Mouse (Mus musculus): ENCODE data around the gene Lrrc28.

GRCm38 (mm10) chr7:67614464-67614861 lies 30.6 kb downstream of the Lrrc28 start:
- TF ChIP-seq CTCF (IDR thresholded peaks at IDR 0.05; ENCODE audit: borderline replicate concordance, extremely low read depth, insufficient read depth, insufficient read length) (no peak), POLR2A (IDR thresholded peaks at IDR 0.05; ENCODE audit: borderline replicate concordance, extremely low read depth, insufficient read depth, insufficient read length, poor library complexity, severe bottlenecking) (no peak)
